Mouse (Mus musculus) embryo, embryonic 10.5 days (tissue): Measurements from ENCODE around the gene Hist1h4i.

ENCODE experiments used
- DNase-seq: peaks from one replicate; pipeline ENCODE4 v3.0.0-alpha.2; 2015; ENCODE audit warnings: low spot score

Hist1h4i gene

GRCm38 (mm10) chr13:22008707-22009106 is 32.5 kb downstream of the Hist1h4i start:
- DNase-seq: no peak

GRCm38 (mm10) chr13:22007872-22008271 is 33.3 kb downstream of the Hist1h4i start:
- no peak for DNase-seq

GRCm38 (mm10) chr13:22007121-22007510 is 34.0 kb downstream of the Hist1h4i start:
- DNase-seq: no peak

GRCm38 (mm10) chr13:22006334-22007120 is 34.6 kb downstream of the Hist1h4i start:
- DNase-seq: peak; percentile 85

GRCm38 (mm10) chr13:22005605-22006333 is 35.4 kb downstream of the Hist1h4i start:
- peak; percentile 65 for DNase-seq

- DNase-seq: no peak
Observed at GRCm38 (mm10) chr13:22001823-22002222, 39.3 kb downstream of the Hist1h4i start.

- DNase-seq: no peak
Observed at GRCm38 (mm10) chr13:22001346-22001745, 39.8 kb downstream of the Hist1h4i start.

GRCm38 (mm10) chr13:21999147-21999546 is 42.0 kb downstream of the Hist1h4i start:
- no peak for DNase-seq

- DNase-seq: no peak
Observed at GRCm38 (mm10) chr13:21998412-21998811, 42.8 kb downstream of the Hist1h4i start.

GRCm38 (mm10) chr13:21997821-21998220 is 43.3 kb downstream of the Hist1h4i start:
- no peak for DNase-seq

GRCm38 (mm10) chr13:21997201-21997820 is 43.9 kb downstream of the Hist1h4i start:
- no peak for DNase-seq

- DNase-seq: no peak
Observed at GRCm38 (mm10) chr13:21996840-21997185, 44.3 kb downstream of the Hist1h4i start.

GRCm38 (mm10) chr13:21996101-21996839 is 44.9 kb downstream of the Hist1h4i start:
- DNase-seq: peak; percentile 92

- DNase-seq: peak; percentile 79
Observed at GRCm38 (mm10) chr13:21995331-21995914, 45.7 kb downstream of the Hist1h4i start.

- DNase-seq: peak; percentile 50
Observed at GRCm38 (mm10) chr13:21994896-21995295, 46.3 kb downstream of the Hist1h4i start.

- peak; percentile 90 for DNase-seq
Observed at GRCm38 (mm10) chr13:21993957-21994738, 47.0 kb downstream of the Hist1h4i start.

- DNase-seq: no peak
Observed at GRCm38 (mm10) chr13:21992550-21992949, 48.6 kb downstream of the Hist1h4i start.
